Mouse (Mus musculus) megakaryocyte, embryonic 14.5 days (primary cell): ENCODE results near the gene Fam118a.

Experiments used
- FLI1 ChIP-seq: IDR thresholded peaks from 2 replicates; pipeline ENCODE4 v1.6.1; 2012; ENCODE audit warnings: low read length, inconsistent platforms, mixed read lengths
- GATA1 ChIP-seq: IDR thresholded peaks from 3 replicates; pipeline ENCODE4 v1.6.1; 2012; ENCODE audit warnings: mixed read lengths, low read length, inconsistent platforms, borderline replicate concordance

DNA sequence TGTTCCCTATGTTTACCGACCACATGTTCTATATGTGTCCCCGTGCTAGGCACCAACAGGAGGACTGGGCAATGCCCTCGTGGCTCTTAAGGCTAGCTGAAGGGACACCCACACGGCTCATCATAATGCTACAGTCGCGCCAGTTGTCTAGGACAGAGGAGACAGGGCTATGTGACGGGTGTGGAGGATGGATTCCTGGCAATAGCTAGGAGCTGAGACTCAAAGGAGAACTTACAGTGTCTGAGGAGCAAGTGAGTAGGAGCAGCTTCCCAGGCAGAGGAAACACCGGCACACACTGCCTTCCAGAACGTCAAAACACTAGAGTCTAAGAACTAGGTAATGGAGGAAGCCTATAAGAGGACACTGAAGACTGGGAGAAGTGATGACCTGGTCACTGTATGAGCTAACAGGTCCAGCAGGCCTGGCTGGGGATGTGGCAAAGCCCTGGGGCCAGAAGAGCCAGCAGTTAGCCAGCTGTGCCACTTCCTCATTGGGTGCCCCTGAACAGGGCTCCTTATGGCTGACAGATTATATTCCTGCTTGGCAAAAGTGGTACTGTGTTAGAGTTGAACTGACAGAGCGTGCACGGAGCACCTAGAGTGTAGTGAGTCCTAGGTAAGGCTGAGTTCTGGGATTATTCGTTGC, 43.1 kb upstream of the Fam118a start:
- TF ChIP-seq GATA1 (no peak), FLI1 (no peak)
